In genomic region chr13:43546861-43547260, GRCm38 (mm10) we compare ENCODE assay signal across 9 mouse cellular contexts. TPM values are rescaled to one million over a fixed set of nuclear protein-coding genes. Genes with fewer than 3 reads are reported as not detected.
A peak's percentile ranks its signal among the peaks of the same experiment; 100 is the strongest.
DNase-seq lines count a peak whose midpoint lies in the region; ATAC-seq and TF ChIP-seq lines count a peak whose summit lies in the region.
"Had no signal": no experiment of that assay in that cellular context is flagged by ENCODE, and none has a peak within 500 bp of the region (broad histone marks: within the 10 kb centered on the region; RNA-seq: fewer than 3 reads in every experiment).

No protein-coding gene starts in this region.

- no peak overlapping the region for H3K9ac ChIP-seq in kidney, embryonic 16.5 days (replicated peaks; ENCODE audit: low read length)
- no peak overlapping the region for H3K9ac ChIP-seq in liver, adult 2 months (ENCODE audit: low read depth, low read length)
- H3K9ac ChIP-seq: embryonic facial prominence, embryonic 15.5 days had no signal

- no peak overlapping the region for H3K4me2 ChIP-seq in kidney, embryonic 16.5 days (replicated peaks; ENCODE audit: low read depth, low read length)
- H3K4me2 ChIP-seq: embryonic facial prominence, embryonic 15.5 days had no signal

- no peak overlapping the region for H3K4me3 ChIP-seq in kidney, adult 2 months (ENCODE audit: insufficient read depth, low read depth, low read length)
- no peak overlapping the region for H3K4me3 ChIP-seq in kidney, embryonic 16.5 days (ENCODE audit: low read length)
- no peak overlapping the region; the same call in 1 of the 2 replicates for H3K4me3 ChIP-seq in liver, adult 2 months (ENCODE audit: insufficient read depth, low read depth, low read length)
- H3K4me3 ChIP-seq: embryonic facial prominence, embryonic 15.5 days had no signal

- H3K27me3 ChIP-seq in kidney, adult 2 months (replicated peaks; ENCODE audit: control insufficient read depth, insufficient read depth, low read length): no peaks in the 10 kb centered on the region
- H3K27me3 ChIP-seq in kidney, embryonic 16.5 days (ENCODE audit: insufficient read depth, low read length): no peaks in the 10 kb centered on the region
- H3K27me3 ChIP-seq in liver, adult 2 months (ENCODE audit: control insufficient read depth, insufficient read depth, low read length): no peaks in the 10 kb centered on the region
- H3K27me3 ChIP-seq: embryonic facial prominence, embryonic 15.5 days had no signal

- TF ChIP-seq CTCF in kidney, adult 2 months (conservative IDR thresholded peaks at IDR 0.05; ENCODE audit: insufficient read depth, insufficient read length, low read depth, low read length): peak; percentile 88
- peak; percentile 55; the same call in 1 of the 2 replicates for TF ChIP-seq CTCF in liver, adult 2 months (IDR thresholded peaks at IDR 0.05; ENCODE audit: low read depth, low read length)

- peaks cover 9% of the 10 kb centered on the region for H3K36me3 ChIP-seq in kidney, adult 2 months (ENCODE audit: control insufficient read depth, insufficient read depth, low read length)
- peaks cover 36% of the 10 kb centered on the region for H3K36me3 ChIP-seq in kidney, embryonic 16.5 days (ENCODE audit: insufficient read depth, low read length)
- peaks cover 28% of the 10 kb centered on the region for H3K36me3 ChIP-seq in liver, adult 2 months (ENCODE audit: control insufficient read depth, insufficient read depth, low read length)

- 16% methylated on average over 3 of the region's 3 CpGs for WGBS in kidney, adult 2 months
- WGBS in kidney, embryonic 16.5 days: 38% methylated on average over 3 of the region's 3 CpGs
- 5% methylated on average over 3 of the region's 3 CpGs for WGBS in liver, adult 2 months

- DNase-seq in kidney, adult 2 months: peak; percentile 94
- peak; percentile 58 for DNase-seq in c-Kit-positive CD71-positive TER-119-negative erythroid progenitor cells, embryonic 14.5 days (ENCODE audit: low read depth)
- DNase-seq in forelimb bud, embryonic 11.5 days (ENCODE audit: low read depth, low spot score): peak; percentile 81
- peak; percentile 90 to 93 for DNase-seq in kidney, adult 8-10 months
- peak; percentile 82 for DNase-seq in liver, adult 2 months (ENCODE audit: extremely low read depth, low read depth, low spot score)
- peak; percentile 46 for DNase-seq in ovary, postnatal 10 days (ENCODE audit: low spot score)
- DNase-seq in thymus, postnatal 0 days (ENCODE audit: low spot score): peak; percentile 74

- ATAC-seq in kidney, embryonic 16.5 days (ENCODE audit: low FRiP score, low TSS enrichment): no peak

- H3K27ac ChIP-seq in kidney, adult 2 months (ENCODE audit: insufficient read depth, low read depth, low read length): peak overlapping the region; percentile 69
- no peak overlapping the region for H3K27ac ChIP-seq in kidney, embryonic 16.5 days (ENCODE audit: low read length)
- peak overlapping the region; percentile 8; the same call in 1 of the 2 replicates for H3K27ac ChIP-seq in liver, adult 2 months (replicated peaks; ENCODE audit: insufficient read depth, low read depth, low read length)
- H3K27ac ChIP-seq: embryonic facial prominence, embryonic 15.5 days had no signal

- peaks cover 25% of the 10 kb centered on the region for H3K4me1 ChIP-seq in kidney, adult 2 months (ENCODE audit: control insufficient read depth, insufficient read depth, low read length)
- no peaks in the 10 kb centered on the region for H3K4me1 ChIP-seq in kidney, embryonic 16.5 days (ENCODE audit: insufficient read depth, low read length)
- H3K4me1 ChIP-seq in liver, adult 2 months (ENCODE audit: control insufficient read depth, insufficient read depth, low read length): peaks cover 9% of the 10 kb centered on the region; the same call in 1 of the 2 replicates
- H3K4me1 ChIP-seq: embryonic facial prominence, embryonic 15.5 days had no signal

- H3K79me2 ChIP-seq in liver, adult 2 months (ENCODE audit: control insufficient read depth, insufficient read depth, low read length): no peaks in the 10 kb centered on the region

- TF ChIP-seq POLR2A in kidney, adult 2 months (IDR thresholded peaks at IDR 0.05; ENCODE audit: low read depth, low read length): no peak
- no peak for TF ChIP-seq POLR2A in liver, adult 2 months (IDR thresholded peaks at IDR 0.05; ENCODE audit: extremely low read depth, insufficient read depth, low read length)

- H3K9me3 ChIP-seq in kidney, embryonic 16.5 days (ENCODE audit: low read length): no peaks in the 10 kb centered on the region
- H3K9me3 ChIP-seq: embryonic facial prominence, embryonic 15.5 days had no signal

RNA-seq across cellular contexts. Expression of gene Mcur1, which starts 13.1 kb away (rescaled TPM):
- polyA plus RNA-seq in kidney, adult 2 months (2012; rRNA removed): 87.2 and 91.7 TPM in 2 replicates
- 22.2 and 23.0 TPM in 2 replicates for polyA plus RNA-seq in kidney, embryonic 16.5 days (2015; fragmentation: Nextera tagmentation; extraction: Ambion mirVana)
- total RNA-seq in liver, adult 2 months (2014; rRNA removed): 14.7 and 17.9 TPM in 2 replicates
- polyA plus RNA-seq in liver, adult 2 months (2012; rRNA removed): 14.8 and 16.6 TPM in 2 replicates
- 11.9 and 12.7 TPM in 2 replicates for polyA plus RNA-seq in thymus, postnatal 0 days (2015; fragmentation: Nextera tagmentation; extraction: Ambion mirVana)
